27 mouse cellular contexts compared by ENCODE assay signal in genomic region chr10:79550366-79550765, GRCm38 (mm10). TPM values are rescaled to one million over a fixed set of nuclear protein-coding genes. Genes with fewer than 3 reads are reported as not detected.
DNase-seq lines count a peak whose midpoint lies in the region; ATAC-seq and TF ChIP-seq lines count a peak whose summit lies in the region.
"Had no signal": no experiment of that assay in that cellular context is flagged by ENCODE, and none has a peak within 500 bp of the region (broad histone marks: within the 10 kb centered on the region; RNA-seq: fewer than 3 reads in every experiment).

No protein-coding gene starts in this region.

- TF ChIP-seq POLR2A in testis, adult 2 months (IDR thresholded peaks at IDR 0.05; ENCODE audit: control insufficient read depth, low read depth, low read length): peak; percentile 40; the same call in 1 of the 2 replicates

- no peaks in the 10 kb centered on the region for H3K27me3 ChIP-seq in heart, embryonic 10.5 days (ENCODE audit: insufficient read depth, poor library complexity, severe bottlenecking)
- no peaks in the 10 kb centered on the region for H3K27me3 ChIP-seq in heart, embryonic 12.5 days (replicated peaks)
- H3K27me3 ChIP-seq in liver, postnatal 0 days (ENCODE audit: insufficient read depth, low read length): no peaks in the 10 kb centered on the region
- no peaks in the 10 kb centered on the region for H3K27me3 ChIP-seq in stomach, postnatal 0 days (ENCODE audit: control insufficient read depth, insufficient read depth, low read length)
- no peaks in the 10 kb centered on the region for H3K27me3 ChIP-seq in testis, adult 2 months (ENCODE audit: control insufficient read depth, insufficient read depth, low read length)
- H3K27me3 ChIP-seq: forebrain, embryonic 13.5 days; hindbrain, embryonic 12.5 days had no signal

- H3K4me2 ChIP-seq in heart, embryonic 12.5 days: no peak overlapping the region
- no peak overlapping the region for H3K4me2 ChIP-seq in liver, postnatal 0 days (ENCODE audit: low read depth, low read length)
- no peak overlapping the region for H3K4me2 ChIP-seq in stomach, postnatal 0 days (replicated peaks; ENCODE audit: low read depth)
- H3K4me2 ChIP-seq: forebrain, embryonic 13.5 days; hindbrain, embryonic 12.5 days had no signal

- no peak for TF ChIP-seq EP300 in liver, postnatal 0 days (IDR thresholded peaks at IDR 0.05; ENCODE audit: low read depth)
- no peak for TF ChIP-seq EP300 in stomach, postnatal 0 days (optimal IDR thresholded peaks at IDR 0.05)

- no peaks in the 10 kb centered on the region for H3K9me3 ChIP-seq in heart, embryonic 10.5 days
- H3K9me3 ChIP-seq in heart, embryonic 12.5 days (replicated peaks): no peaks in the 10 kb centered on the region
- H3K9me3 ChIP-seq in liver, postnatal 0 days (ENCODE audit: low read length): no peaks in the 10 kb centered on the region
- no peaks in the 10 kb centered on the region for H3K9me3 ChIP-seq in stomach, postnatal 0 days (ENCODE audit: control insufficient read depth, low read length)
- H3K9me3 ChIP-seq: forebrain, embryonic 10.5 days; forebrain, embryonic 13.5 days; hindbrain, embryonic 12.5 days had no signal

- no peak overlapping the region for H3K27ac ChIP-seq in heart, embryonic 10.5 days
- H3K27ac ChIP-seq in heart, embryonic 12.5 days (ENCODE audit: poor library complexity, severe bottlenecking): no peak overlapping the region
- H3K27ac ChIP-seq in liver, postnatal 0 days (ENCODE audit: low read depth): no peak overlapping the region
- no peak overlapping the region for H3K27ac ChIP-seq in stomach, postnatal 0 days (replicated peaks)
- no peak overlapping the region for H3K27ac ChIP-seq in testis, adult 2 months (ENCODE audit: control insufficient read depth, insufficient read depth, low read depth, low read length)
- H3K27ac ChIP-seq: forebrain, embryonic 10.5 days; forebrain, embryonic 13.5 days; hindbrain, embryonic 12.5 days had no signal

- H3K4me1 ChIP-seq in heart, embryonic 10.5 days: peaks cover 40% of the 10 kb centered on the region
- H3K4me1 ChIP-seq in heart, embryonic 12.5 days (replicated peaks): peaks cover 24% of the 10 kb centered on the region
- peaks cover 18% of the 10 kb centered on the region for H3K4me1 ChIP-seq in liver, postnatal 0 days (ENCODE audit: insufficient read depth)
- H3K4me1 ChIP-seq in stomach, postnatal 0 days (replicated peaks; ENCODE audit: control insufficient read depth, insufficient read depth): 0 out of 2 replicates have a peak, but pooled peaks cover 2% of the 10 kb centered on the region
- H3K4me1 ChIP-seq in testis, adult 2 months (ENCODE audit: control insufficient read depth, insufficient read depth, low read length): peaks cover 22% of the 10 kb centered on the region

- no peak overlapping the region for H3K9ac ChIP-seq in heart, embryonic 12.5 days
- H3K9ac ChIP-seq in liver, postnatal 0 days (replicated peaks): no peak overlapping the region
- no peak overlapping the region for H3K9ac ChIP-seq in stomach, postnatal 0 days (ENCODE audit: low read length)
- H3K9ac ChIP-seq: forebrain, embryonic 13.5 days; hindbrain, embryonic 12.5 days had no signal

- DNase-seq in heart, embryonic 10.5 days (ENCODE audit: low spot score): peak; percentile 70
- peak; percentile 10 for DNase-seq in liver, postnatal 0 days
- no peak for DNase-seq in liver
- peak; percentile 12 for DNase-seq in stomach, postnatal 0 days (ENCODE audit: low spot score)
- no peak for DNase-seq in embryo, embryonic 11 days
- DNase-seq in embryo, embryonic 9.5 days (ENCODE audit: extremely low spot score): no peak
- DNase-seq: adrenal gland, adult 8-10 months; adrenal gland, postnatal 25 days; cerebellum, adult 9-11 months; gastrocnemius, postnatal 10 days; gastrocnemius, postnatal 36 days had no signal

- H3K36me3 ChIP-seq in heart, embryonic 10.5 days: peaks cover 49% of the 10 kb centered on the region
- H3K36me3 ChIP-seq in heart, embryonic 12.5 days: peaks cover 55% of the 10 kb centered on the region
- peaks cover 17% of the 10 kb centered on the region for H3K36me3 ChIP-seq in liver, postnatal 0 days (replicated peaks; ENCODE audit: insufficient read depth, low read length)
- H3K36me3 ChIP-seq in stomach, postnatal 0 days (ENCODE audit: control insufficient read depth, insufficient read depth, low read length): peaks cover 26% of the 10 kb centered on the region
- H3K36me3 ChIP-seq in testis, adult 2 months (ENCODE audit: control insufficient read depth, insufficient read depth, low read length): no peaks in the 10 kb centered on the region

- ATAC-seq in heart, embryonic 12.5 days (ENCODE audit: insufficient number of reproducible peaks, low FRiP score): no peak
- no peak for ATAC-seq in liver, postnatal 0 days
- ATAC-seq in stomach, postnatal 0 days (ENCODE audit: low FRiP score, low TSS enrichment): no peak
- ATAC-seq: activated CD4-positive, CD25-positive, alpha-beta regulatory T cell, adult 4 months; CD4-positive, CD25-positive, alpha-beta regulatory T cell, adult 4 months; forebrain, embryonic 13.5 days; forebrain, embryonic 16.5 days; hindbrain, embryonic 16.5 days had no signal

- 79% methylated on average over 9 of the region's 9 CpGs for WGBS in heart, embryonic 10.5 days
- WGBS in heart, embryonic 12.5 days: 69% methylated on average over 9 of the region's 9 CpGs
- WGBS in liver, postnatal 0 days (ENCODE audit: insufficient replicate concordance): 70% methylated on average over 9 of the region's 9 CpGs
- 65% methylated on average over 9 of the region's 9 CpGs for WGBS in stomach, postnatal 0 days

- H3K4me3 ChIP-seq in heart, embryonic 10.5 days: no peak overlapping the region
- no peak overlapping the region for H3K4me3 ChIP-seq in heart, embryonic 12.5 days
- H3K4me3 ChIP-seq in liver, postnatal 0 days (ENCODE audit: low read depth, low read length): no peak overlapping the region
- no peak overlapping the region for H3K4me3 ChIP-seq in stomach, postnatal 0 days (ENCODE audit: low read depth, low read length)
- no peak overlapping the region for H3K4me3 ChIP-seq in testis, adult 2 months (ENCODE audit: control insufficient read depth, low read depth, low read length)
- H3K4me3 ChIP-seq: forebrain, embryonic 10.5 days; forebrain, embryonic 13.5 days; hindbrain, embryonic 12.5 days had no signal

- TF ChIP-seq CTCF in liver, postnatal 0 days (IDR thresholded peaks at IDR 0.05; ENCODE audit: low read depth): no peak
- no peak for TF ChIP-seq CTCF in stomach, postnatal 0 days (IDR thresholded peaks at IDR 0.05; ENCODE audit: low read depth)
- no peak for TF ChIP-seq CTCF in testis, adult 2 months (IDR thresholded peaks at IDR 0.05; ENCODE audit: control insufficient read depth, insufficient read depth, insufficient replicate concordance, low read depth, low read length)

RNA-seq across cellular contexts. Expression of gene Mier2, which starts 4.6 kb away (rescaled TPM):
- 46.6 and 53.9 TPM in 2 replicates for polyA plus RNA-seq in heart, embryonic 10.5 days (2016; fragmentation: Nextera tagmentation; extraction: Ambion mirVana)
- 38.2 and 38.7 TPM in 2 replicates for polyA plus RNA-seq in heart, embryonic 12.5 days (2016; fragmentation: Nextera tagmentation; extraction: Ambion mirVana)
- 8.6 and 9.0 TPM in 2 replicates for polyA plus RNA-seq in liver, postnatal 0 days (2015; fragmentation: Nextera tagmentation; extraction: Ambion mirVana)
- polyA plus RNA-seq in stomach, postnatal 0 days (2015; fragmentation: Nextera tagmentation; extraction: Ambion mirVana): 24.0 and 25.4 TPM in 2 replicates
- polyA plus RNA-seq in testis, adult 2 months (2012; rRNA removed): 25.1 and 28.0 TPM in 2 replicates

RNA-seq across cellular contexts. Expression of gene Plpp2, which starts 16.8 kb away (rescaled TPM):
- 16.8 and 24.1 TPM in 2 replicates for polyA plus RNA-seq in heart, embryonic 10.5 days (2016; fragmentation: Nextera tagmentation; extraction: Ambion mirVana)
- polyA plus RNA-seq in heart, embryonic 12.5 days (2016; fragmentation: Nextera tagmentation; extraction: Ambion mirVana): 12.0 and 12.3 TPM in 2 replicates
- polyA plus RNA-seq in liver, postnatal 0 days (2015; fragmentation: Nextera tagmentation; extraction: Ambion mirVana): 32.7 and 38.8 TPM in 2 replicates
- 81.8 and 92.1 TPM in 2 replicates for polyA plus RNA-seq in stomach, postnatal 0 days (2015; fragmentation: Nextera tagmentation; extraction: Ambion mirVana)
- 4.1 and 5.1 TPM in 2 replicates for polyA plus RNA-seq in testis, adult 2 months (2012; rRNA removed)

RNA-seq across cellular contexts. Expression of gene Theg, which starts 36.8 kb away (rescaled TPM):
- polyA plus RNA-seq in heart, embryonic 10.5 days (2016; fragmentation: Nextera tagmentation; extraction: Ambion mirVana): not detected in 2 replicates
- polyA plus RNA-seq in heart, embryonic 12.5 days (2016; fragmentation: Nextera tagmentation; extraction: Ambion mirVana): not detected in 2 replicates
- polyA plus RNA-seq in liver, postnatal 0 days (2015; fragmentation: Nextera tagmentation; extraction: Ambion mirVana): not detected in 2 replicates
- polyA plus RNA-seq in stomach, postnatal 0 days (2015; fragmentation: Nextera tagmentation; extraction: Ambion mirVana): not detected in 2 replicates
- 407 and 425 TPM in 2 replicates for polyA plus RNA-seq in testis, adult 2 months (2012; rRNA removed)
- polyA plus RNA-seq: activated CD4-positive, CD25-positive, alpha-beta regulatory T cell, adult 4 months; brain, embryonic 14.5 days; C2C12; CD4-positive, CD25-positive, alpha-beta regulatory T cell, adult 4 months; cerebellum, adult 2 months; embryonic facial prominence, embryonic 11.5 days; embryonic facial prominence, embryonic 14.5 days; forebrain, embryonic 10.5 days; forebrain, embryonic 13.5 days; forebrain, embryonic 16.5 days; heart, embryonic 14.5 days; heart, postnatal 0 days; hindbrain, embryonic 12.5 days; hindbrain, embryonic 16.5 days had no signal

Comparison
In these comparisons a context has a peak if more than half of its experiments do, and no peak if none do; other contexts are left out.
1. DNase-seq: peak in heart, embryonic 10.5 days (single experiment), liver, postnatal 0 days (single experiment) and stomach, postnatal 0 days (single experiment); none in liver (single experiment), embryo, embryonic 11 days (single experiment) and embryo, embryonic 9.5 days (single experiment).
2. RNA of gene Theg, which starts 36.8 kb away (polyA plus RNA-seq): 407 to 425 TPM in testis, adult 2 months; not detected in heart, embryonic 10.5 days, not detected in heart, embryonic 12.5 days, not detected in liver, postnatal 0 days and not detected in stomach, postnatal 0 days; every median in the first group is over 100 times any median in the second.